Mouse (Mus musculus) ES-CJ7 (cell line): ENCODE data around the gene Hlcs.

Experiments used
- DNase-seq: peaks from one replicate; pipeline ENCODE4 v3.0.0; 2011; ENCODE audit warnings: low read depth, low spot score

Hlcs gene

GRCm38 (mm10) chr16:94289138-94290072, 24.0 kb downstream of the Hlcs start:
- peak; percentile 56 for DNase-seq

- DNase-seq, result no peak
Observed at GRCm38 (mm10) chr16:94287826-94288225, 25.5 kb downstream of the Hlcs start.

GRCm38 (mm10) chr16:94283972-94284371, 29.4 kb downstream of the Hlcs start:
- no peak for DNase-seq

GRCm38 (mm10) chr16:94270826-94271225, 42.5 kb downstream of the Hlcs start:
- DNase-seq, result no peak

- peak; percentile 72 for DNase-seq
Observed at GRCm38 (mm10) chr16:94269635-94270034, 43.7 kb downstream of the Hlcs start.

GRCm38 (mm10) chr16:94268205-94268604, 45.2 kb downstream of the Hlcs start:
- DNase-seq, result no peak

GRCm38 (mm10) chr16:94264611-94265010, 48.8 kb downstream of the Hlcs start:
- no peak for DNase-seq

GRCm38 (mm10) chr16:94262501-94262900, 50.9 kb downstream of the Hlcs start:
- no peak for DNase-seq

GRCm38 (mm10) chr16:94260938-94261630, 52.3 kb downstream of the Hlcs start:
- no peak for DNase-seq

- DNase-seq, result peak; percentile 81
Observed at GRCm38 (mm10) chr16:94258366-94259310, 54.7 kb downstream of the Hlcs start.

- DNase-seq, result no peak
Observed at GRCm38 (mm10) chr16:94255592-94255991, 57.8 kb downstream of the Hlcs start.

GRCm38 (mm10) chr16:94255035-94255434, 58.3 kb downstream of the Hlcs start:
- DNase-seq, result no peak

GRCm38 (mm10) chr16:94254415-94254891, 58.9 kb downstream of the Hlcs start:
- no peak for DNase-seq

GRCm38 (mm10) chr16:94253671-94254414, 59.5 kb downstream of the Hlcs start:
- no peak for DNase-seq

- DNase-seq, result no peak
Observed at GRCm38 (mm10) chr16:94251756-94252155, 61.6 kb downstream of the Hlcs start.

GRCm38 (mm10) chr16:94250640-94251349, 62.6 kb downstream of the Hlcs start:
- no peak for DNase-seq

- no peak for DNase-seq
Observed at GRCm38 (mm10) chr16:94250136-94250535, 63.2 kb downstream of the Hlcs start.

- no peak for DNase-seq
Observed at GRCm38 (mm10) chr16:94249666-94250065, 63.7 kb downstream of the Hlcs start.

- no peak for DNase-seq
Observed at GRCm38 (mm10) chr16:94248721-94249120, 64.7 kb downstream of the Hlcs start.

GRCm38 (mm10) chr16:94246976-94247375, 66.4 kb downstream of the Hlcs start:
- no peak for DNase-seq
